Mouse (Mus musculus) splenic B cell, adult 2 months (primary cell): ENCODE data around the gene Susd5.

Experiments
- DNase-seq: peaks from one replicate; pipeline ENCODE4 v3.0.0-alpha.2; 2011; ENCODE audit warnings: low read depth, low spot score
- H3K27me3 ChIP-seq: 2 replicates; pipeline ENCODE4 v1.6.1; 2012; ENCODE audit warnings: mild to moderate bottlenecking, low read length, moderate library complexity, mixed read lengths; ENCODE audit not compliant: control insufficient read depth, poor library complexity, insufficient read depth, severe bottlenecking
- H3K36me3 ChIP-seq: 2 replicates; pipeline ENCODE4 v1.6.1; 2012; ENCODE audit warnings: mild to moderate bottlenecking, low read length, moderate library complexity, mixed read lengths; ENCODE audit not compliant: control insufficient read depth, poor library complexity, insufficient read depth, severe bottlenecking

Susd5 gene

DNA sequence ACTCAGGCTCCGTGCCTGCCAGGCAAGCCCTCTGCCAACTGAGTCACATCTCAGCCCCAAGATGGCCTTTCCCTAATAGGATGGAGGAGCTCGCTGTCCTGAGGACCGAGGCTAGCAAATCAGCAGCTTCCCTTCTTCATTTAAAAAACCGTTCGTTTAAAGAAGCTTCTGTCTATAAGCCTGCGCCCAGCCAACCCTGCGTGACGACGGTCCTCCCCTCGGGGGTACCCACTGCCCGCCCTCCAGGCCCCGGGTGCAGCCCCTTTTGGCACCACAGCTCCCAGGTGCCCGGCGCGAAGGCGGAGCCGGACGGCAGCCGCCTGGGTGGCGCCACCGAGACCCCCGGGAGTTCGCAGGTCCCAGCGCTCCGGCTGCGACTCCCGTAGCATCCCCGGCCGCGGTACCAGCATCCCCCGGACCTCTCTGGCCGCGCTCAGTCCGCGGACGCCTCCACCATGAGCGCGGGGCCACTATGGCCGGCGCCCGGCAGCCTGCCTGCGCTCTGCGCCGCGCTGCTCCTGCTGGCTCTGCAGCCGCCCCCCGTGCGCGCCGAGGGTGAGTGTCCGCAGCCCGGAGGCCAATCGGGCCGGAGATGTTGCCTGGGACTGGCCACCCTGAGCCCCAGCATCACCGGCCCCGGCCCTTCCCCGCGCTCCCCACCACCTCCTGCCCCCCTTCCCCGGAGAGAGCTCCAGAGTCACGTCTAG is at the start of gene Susd5:
Susd5 (plus strand) TSS at position 51 of the 707 bp plus-strand sequence.
- Histone ChIP-seq H3K27me3 (no peaks in the 10 kb centered on the region; the same call in 1 of the 2 replicates), H3K36me3 (no peaks in the 10 kb centered on the region)

GRCm38 (mm10) chr9:114007850-114008350 is 49.0 kb upstream of the Susd5 start:
- H3K36me3 ChIP-seq: no peaks in the 10 kb centered on the region
- no peaks in the 10 kb centered on the region for H3K27me3 ChIP-seq
- DNase-seq: no peak

More for the DNA sequence above, at the start of gene Susd5:
- no peak for DNase-seq

GRCm38 (mm10) chr9:114009526-114009925 is 47.4 kb upstream of the Susd5 start:
- Histone ChIP-seq H3K27me3 (no peaks in the 10 kb centered on the region), H3K36me3 (no peaks in the 10 kb centered on the region)
- no peak for DNase-seq

DNA sequence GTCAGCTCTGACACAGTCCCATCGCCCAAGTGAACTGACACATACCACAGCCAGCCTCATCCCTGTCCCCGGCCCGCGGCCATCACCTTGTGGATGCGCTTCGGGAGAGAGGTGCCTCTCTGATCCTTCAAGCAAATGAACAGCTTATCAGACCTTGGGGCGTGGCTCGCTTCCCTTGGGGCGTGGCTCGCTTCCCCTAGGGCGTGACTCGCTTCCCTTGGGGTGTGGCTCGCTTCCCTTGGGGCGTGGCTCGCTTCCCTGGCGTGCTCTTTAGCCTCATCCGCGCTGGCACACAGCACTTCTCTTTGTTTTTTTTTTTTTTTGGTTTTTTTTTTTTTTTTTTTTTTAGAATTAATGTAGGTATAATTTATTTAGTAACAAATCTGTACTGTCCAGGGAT is 45.7 kb upstream of the Susd5 start:
- H3K27me3 ChIP-seq: no peaks in the 10 kb centered on the region
- no peak for DNase-seq
- H3K36me3 ChIP-seq: no peaks in the 10 kb centered on the region

GRCm38 (mm10) chr9:114014034-114014433 is 42.9 kb upstream of the Susd5 start:
- no peaks in the 10 kb centered on the region for H3K27me3 ChIP-seq
- no peak for DNase-seq

DNA sequence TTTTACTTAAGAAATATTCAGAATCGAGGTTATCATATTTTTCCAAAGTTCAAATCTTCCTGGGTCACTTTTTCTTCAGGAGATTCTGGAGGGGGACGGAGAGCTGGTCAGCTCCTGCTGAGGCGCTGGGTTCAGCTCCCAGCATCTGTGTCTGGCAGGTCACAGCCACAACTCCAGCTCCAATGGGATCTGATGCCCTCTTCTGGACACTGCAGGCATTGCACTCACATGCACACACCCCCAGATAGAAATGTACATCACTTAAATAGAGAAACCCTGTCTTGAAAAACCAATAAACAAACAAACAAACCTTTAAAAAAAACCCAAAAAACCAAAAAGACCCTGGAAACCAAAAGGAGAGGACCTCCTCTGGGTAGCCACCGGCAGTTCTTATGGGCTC is 41.2 kb upstream of the Susd5 start:
- Histone ChIP-seq H3K27me3 (no peaks in the 10 kb centered on the region), H3K36me3 (no peaks in the 10 kb centered on the region)
- DNase-seq: peak; percentile 2

More at GRCm38 (mm10) chr9:114014034-114014433, 42.9 kb upstream of the Susd5 start:
- H3K36me3 ChIP-seq: no peaks in the 10 kb centered on the region

- Histone ChIP-seq H3K36me3 (no peaks in the 10 kb centered on the region), H3K27me3 (no peaks in the 10 kb centered on the region)
- no peak for DNase-seq
These were observed 40.5 kb upstream of the Susd5 start for GRCm38 (mm10) chr9:114016402-114016801.

DNA sequence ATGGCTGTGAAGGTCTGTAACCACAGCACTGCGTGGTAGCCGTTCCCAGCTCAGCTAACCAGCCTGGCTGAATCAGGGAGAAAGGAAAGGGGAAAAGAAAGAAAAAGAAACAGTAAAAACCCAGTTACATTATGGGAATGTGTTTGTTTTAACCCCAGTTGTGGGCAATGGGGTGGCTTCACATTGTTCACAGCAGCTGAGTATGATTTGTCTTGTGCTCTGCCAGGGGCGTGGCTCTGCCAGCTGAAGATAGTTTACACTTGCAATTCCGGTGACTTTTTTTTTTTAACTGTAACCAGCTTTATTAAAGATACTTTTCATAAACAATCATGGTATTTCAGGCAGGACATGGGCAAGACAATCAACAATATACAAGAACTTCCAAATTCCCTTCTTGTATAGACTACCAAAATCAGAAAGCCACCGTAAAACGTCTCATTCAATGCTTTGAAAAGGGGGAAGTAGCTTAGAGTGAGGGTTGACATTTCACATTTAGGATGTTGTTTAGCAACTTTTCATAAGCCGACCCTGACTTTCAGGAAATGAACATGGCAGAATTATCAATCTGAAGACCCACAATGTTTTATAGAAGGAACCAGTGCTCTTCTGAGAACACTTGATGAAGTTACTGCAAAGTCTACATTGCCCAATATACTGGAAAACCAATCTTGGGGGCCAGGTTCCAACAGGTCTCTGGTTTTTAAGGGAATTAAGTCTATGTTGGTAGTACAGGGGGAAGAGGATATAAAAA is 37.8 kb upstream of the Susd5 start:
- no peaks in the 10 kb centered on the region for H3K36me3 ChIP-seq
- no peaks in the 10 kb centered on the region for H3K27me3 ChIP-seq
- no peak for DNase-seq

DNA sequence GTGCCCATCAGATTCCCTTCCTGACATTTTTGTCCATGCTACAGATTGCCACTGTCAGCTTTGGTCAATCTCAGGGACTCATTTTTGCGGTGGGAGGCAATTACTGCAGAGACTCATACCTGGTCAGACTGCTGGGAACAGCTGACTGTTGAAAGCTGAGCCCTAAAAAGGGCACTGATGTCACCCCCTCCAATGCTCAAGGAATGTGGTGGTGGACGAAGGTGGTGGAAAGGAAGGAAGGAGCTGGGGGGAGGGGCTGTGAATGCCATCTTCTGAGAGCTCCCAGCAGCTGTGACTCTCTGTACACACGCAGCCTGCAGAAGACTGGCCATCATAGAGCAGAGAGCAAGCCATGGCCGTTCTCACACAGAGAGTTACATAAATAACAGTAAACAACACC is 34.8 kb upstream of the Susd5 start:
- DNase-seq: no peak
- H3K27me3 ChIP-seq: no peaks in the 10 kb centered on the region
- H3K36me3 ChIP-seq: no peaks in the 10 kb centered on the region

GRCm38 (mm10) chr9:114025182-114025581 is 31.8 kb upstream of the Susd5 start:
- H3K27me3 ChIP-seq: no peaks in the 10 kb centered on the region
- no peak for DNase-seq
- H3K36me3 ChIP-seq: no peaks in the 10 kb centered on the region

GRCm38 (mm10) chr9:114025846-114026245 is 31.1 kb upstream of the Susd5 start:
- H3K27me3 ChIP-seq: no peaks in the 10 kb centered on the region
- H3K36me3 ChIP-seq: no peaks in the 10 kb centered on the region
- DNase-seq: no peak

DNA sequence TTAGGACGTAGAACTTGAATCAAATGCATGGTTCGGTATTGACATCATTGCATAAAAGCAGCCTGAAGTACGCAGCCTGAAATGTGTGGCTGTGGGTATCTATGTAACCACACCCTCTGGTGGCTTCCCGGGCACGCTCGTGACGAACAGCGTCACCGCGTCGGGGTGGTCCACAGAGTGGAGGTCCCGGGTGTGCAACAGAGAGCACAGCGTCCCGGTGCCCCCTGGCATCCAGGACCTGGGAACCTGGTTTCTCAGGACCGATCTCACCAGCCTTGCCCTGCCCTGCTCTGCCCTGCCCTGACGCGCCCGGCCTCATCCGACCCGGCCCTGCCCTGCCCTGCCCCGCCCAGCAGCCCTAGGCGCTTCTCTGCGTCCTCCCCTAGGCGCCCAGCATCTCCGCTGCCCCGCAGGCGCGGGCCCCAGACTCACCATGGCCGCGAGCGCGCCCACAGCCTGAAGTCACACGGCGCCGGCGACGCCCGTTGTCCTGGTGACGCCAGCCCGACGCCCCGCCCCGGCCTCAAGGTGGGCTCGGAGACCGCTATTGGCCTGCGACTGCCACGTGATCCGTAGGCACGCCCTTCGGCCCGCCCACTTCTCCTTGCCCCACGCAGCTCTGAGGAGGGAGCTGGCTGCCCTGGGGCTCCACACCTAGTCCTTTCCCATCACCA is 30.5 kb upstream of the Susd5 start:
- H3K36me3 ChIP-seq: no peaks in the 10 kb centered on the region
- peak; percentile 44 for DNase-seq
- H3K27me3 ChIP-seq: no peaks in the 10 kb centered on the region

- DNase-seq: no peak
- H3K36me3 ChIP-seq: no peaks in the 10 kb centered on the region
These were observed 16.0 kb upstream of the Susd5 start for GRCm38 (mm10) chr9:114040945-114041344.

GRCm38 (mm10) chr9:114042490-114042889 is 14.4 kb upstream of the Susd5 start:
- H3K27me3 ChIP-seq: no peaks in the 10 kb centered on the region
- DNase-seq: no peak
- H3K36me3 ChIP-seq: no peaks in the 10 kb centered on the region

More at GRCm38 (mm10) chr9:114040945-114041344, 16.0 kb upstream of the Susd5 start:
- H3K27me3 ChIP-seq: no peaks in the 10 kb centered on the region

- peak; percentile 13 for DNase-seq
- H3K27me3 ChIP-seq: no peaks in the 10 kb centered on the region
- H3K36me3 ChIP-seq: no peaks in the 10 kb centered on the region
These were observed 12.5 kb upstream of the Susd5 start for GRCm38 (mm10) chr9:114044446-114044845.
